Comparison of ENCODE assay signal across 7 mouse cellular contexts in the genomic region with DNA sequence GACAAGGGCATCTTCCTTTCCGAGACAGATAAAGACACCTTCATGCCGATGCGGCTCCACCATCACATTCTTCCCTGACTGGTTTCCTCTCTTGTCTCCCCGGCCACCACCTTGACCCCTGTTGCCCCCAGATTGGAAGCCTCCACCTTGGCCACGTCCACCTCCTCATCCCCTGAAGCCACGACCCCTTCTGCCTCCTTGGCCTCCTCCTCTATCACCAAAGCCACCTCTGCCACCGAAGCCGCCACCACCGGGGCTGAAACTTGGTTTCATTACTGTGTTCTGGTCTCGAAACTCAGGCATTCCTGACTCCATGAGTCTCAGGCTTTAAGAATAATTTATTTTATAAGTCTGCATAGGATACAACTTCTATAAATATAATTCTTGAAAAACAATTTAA. TPM values are rescaled to one million over a fixed set of nuclear protein-coding genes. Genes with fewer than 3 reads are reported as not detected.
DNase-seq lines count a peak whose midpoint lies in the region; ATAC-seq lines count a peak whose summit lies in the region.
"Not testable (repeated sequence)": the region's sequence is repeated elsewhere in the genome, so short reads cannot be mapped to it uniquely, and the experiment has no call there.

No protein-coding gene starts in this region.

- not testable (repeated sequence) for ATAC-seq in forebrain, embryonic 11.5 days (replicated peaks; ENCODE audit: low FRiP score)

- not testable (repeated sequence) for H3K4me3 ChIP-seq in forebrain, embryonic 11.5 days (ENCODE audit: low read depth, low read length)

- not testable (repeated sequence) for H3K4me1 ChIP-seq in forebrain, embryonic 11.5 days (replicated peaks; ENCODE audit: control insufficient read depth, insufficient read depth, low read length)

- 88% methylated on average over 10 of the region's 10 CpGs for WGBS in forebrain, embryonic 11.5 days

- not testable (repeated sequence) for H3K4me2 ChIP-seq in forebrain, embryonic 11.5 days (ENCODE audit: low read depth, low read length, severe bottlenecking)

- DNase-seq in adrenal gland, postnatal 25 days = peak; percentile 2
- peak; percentile 16 for DNase-seq in forebrain, embryonic 11.5 days (ENCODE audit: low spot score)
- DNase-seq in heart, adult 11 months = peak; percentile 88
- peak; percentile 2 for DNase-seq in layer of hippocampus, adult 11-12 months (ENCODE audit: low spot score)
- peak; percentile 4 for DNase-seq in right cerebral cortex, postnatal 4 days
- peak; percentile 3 to 17 for DNase-seq in thymus, postnatal 10 days (ENCODE audit: low spot score in 2 of 2)
- DNase-seq in urinary bladder, postnatal 4 days (ENCODE audit: low spot score in 2 of 2) = peak; percentile 22 to 74

- not testable (repeated sequence) for H3K9ac ChIP-seq in forebrain, embryonic 11.5 days (ENCODE audit: low read length)

- H3K27me3 ChIP-seq in forebrain, embryonic 11.5 days (ENCODE audit: control insufficient read depth, insufficient read depth, low read length) = not testable (repeated sequence)

- not testable (repeated sequence) for H3K36me3 ChIP-seq in forebrain, embryonic 11.5 days (ENCODE audit: control insufficient read depth, insufficient read depth, low read length)

- H3K9me3 ChIP-seq in forebrain, embryonic 11.5 days (ENCODE audit: control insufficient read depth, low read length) = not testable (repeated sequence)

- not testable (repeated sequence) for H3K27ac ChIP-seq in forebrain, embryonic 11.5 days (ENCODE audit: low read depth, low read length)

RNA-seq across cellular contexts. Expression of gene Dynlt1a, which starts 38.0 kb away (rescaled TPM):
- 4.5 and 5.5 TPM in 2 replicates for total RNA-seq in adrenal gland, postnatal 25 days (2021)
- polyA plus RNA-seq in forebrain, embryonic 11.5 days (2014; fragmentation: Nextera tagmentation; extraction: Ambion mirVana) = 28.7 and 29.1 TPM in 2 replicates

Comparison
In these comparisons a context has a peak if more than half of its experiments do, and no peak if none do; other contexts are left out.
1. DNase-seq: peak in every context shown above with its lines; median percentile 88 in heart, adult 11 months; 48 in urinary bladder, postnatal 4 days; 16 in forebrain, embryonic 11.5 days; 10 in thymus, postnatal 10 days; 4 in right cerebral cortex, postnatal 4 days; 2 in adrenal gland, postnatal 25 days; 2 in layer of hippocampus, adult 11-12 months.